Mouse (Mus musculus) kidney, embryonic 16.5 days (tissue): ENCODE results near the gene Plekha6. TPM values are rescaled to one million over a fixed set of nuclear protein-coding genes. Genes with fewer than 3 reads are reported as not detected.

ENCODE experiments used
- ATAC-seq: fragments of 200-750 bp; cut with Nextera tagmentation; 2 replicates; pipeline ENCODE4 v1.8.0; 2017; ENCODE audit warnings: moderate TSS enrichment; ENCODE audit not compliant: low FRiP score, low TSS enrichment
- H3K27ac ChIP-seq: fragments of 300-500 bp; sonication (generic); 2 replicates; pipeline ENCODE4 v1.5.1; 2014; ENCODE audit warnings: low read length
- H3K27me3 ChIP-seq: fragments of 300-500 bp; sonication (generic); 2 replicates; pipeline ENCODE4 v1.6.1; 2014; ENCODE audit warnings: low read length, control low read depth, mixed read lengths; ENCODE audit not compliant: insufficient read depth
- H3K36me3 ChIP-seq: fragments of 300-500 bp; sonication (generic); 2 replicates; pipeline ENCODE4 v1.6.1; 2014; ENCODE audit warnings: low read length, control low read depth, mixed read lengths; ENCODE audit not compliant: insufficient read depth
- H3K4me1 ChIP-seq: fragments of 300-500 bp; sonication (generic); 2 replicates; pipeline ENCODE4 v1.6.1; 2014; ENCODE audit warnings: low read length, control low read depth, mixed read lengths; ENCODE audit not compliant: insufficient read depth
- H3K4me2 ChIP-seq: fragments of 300-500 bp; sonication (generic); replicated peaks from 2 replicates; pipeline ENCODE4 v1.6.1; 2014; ENCODE audit warnings: low read depth, low read length
- H3K4me3 ChIP-seq: fragments of 300-500 bp; sonication (generic); 2 replicates; pipeline ENCODE4 v1.5.1; 2014; ENCODE audit warnings: mild to moderate bottlenecking, low read length
- H3K9ac ChIP-seq: fragments of 300-500 bp; sonication (generic); replicated peaks from 2 replicates; pipeline ENCODE4 v1.6.1; 2014; ENCODE audit warnings: low read length
- H3K9me3 ChIP-seq: fragments of 300-500 bp; sonication (generic); 2 replicates; pipeline ENCODE4 v1.6.1; 2016; ENCODE audit warnings: low read length, control low read depth
- WGBS: fragments of 180-500 bp; shearing (Covaris S2); extraction: QIAGEN DNeasy Blood & Tissue Kit; methylation state at CpG from one replicate; pipeline ENCODE4 v1.1.7; 2014; 5-methylcytosine and 5-hydroxymethylcytosine counted together
- polyA plus RNA-seq: library from polyadenylated mRNA; unstranded; fragments of >200 nt; fragmentation: Nextera tagmentation; extraction: Ambion mirVana; gene quantifications from 2 replicates; pipeline ENCODE4 v1.2.1, GENCODE M21; 2015

Gene Plekha6
- polyA plus RNA-seq, 1 experiment from 2014 or later: 9.7 TPM

GRCm38 (mm10) chr1:133178732-133179440 is 14.9 kb downstream of the Plekha6 start:
- H3K4me3 ChIP-seq: no peak overlapping the region
- ATAC-seq: no peak
- WGBS: 86% methylated on average over 11 of the region's 11 CpGs
- H3K27ac ChIP-seq: no peak overlapping the region
- peaks cover 21% of the 10 kb centered on the region for H3K27me3 ChIP-seq
- peaks cover 22% of the 10 kb centered on the region for H3K4me1 ChIP-seq
- no peaks in the 10 kb centered on the region for H3K9me3 ChIP-seq
- H3K36me3 ChIP-seq: no peaks in the 10 kb centered on the region
- H3K4me2 ChIP-seq: no peak overlapping the region
- no peak overlapping the region for H3K9ac ChIP-seq

- Histone ChIP-seq H3K4me2 (peak overlapping the region; percentile 72), H3K9me3 (no peaks in the 10 kb centered on the region), H3K27me3 (peaks cover 21% of the 10 kb centered on the region), H3K9ac (peak overlapping the region; percentile 57), H3K36me3 (no peaks in the 10 kb centered on the region), H3K4me1 (peaks cover 22% of the 10 kb centered on the region), H3K4me3 (peak overlapping the region; percentile 49), H3K27ac (no peak overlapping the region)
- peak; percentile 73 for ATAC-seq
- WGBS: 0% methylated on average over 31 of the region's 31 CpGs
Observed at GRCm38 (mm10) chr1:133181072-133182015, 17.3 kb downstream of the Plekha6 start.

- Histone ChIP-seq H3K27ac (no peak overlapping the region), H3K36me3 (no peaks in the 10 kb centered on the region), H3K27me3 (peaks cover 21% of the 10 kb centered on the region), H3K9me3 (no peaks in the 10 kb centered on the region), H3K9ac (peak overlapping the region; percentile 48; the same call in 1 of the 2 replicates), H3K4me3 (peak overlapping the region; percentile 49), H3K4me2 (peak overlapping the region; percentile 72), H3K4me1 (peaks cover 22% of the 10 kb centered on the region)
- ATAC-seq: peak; percentile 69
- 1% methylated on average over 21 of the region's 25 CpGs for whole genome bisulfite sequencing
Observed at GRCm38 (mm10) chr1:133182016-133182705, 18.2 kb downstream of the Plekha6 start.

- Histone ChIP-seq H3K4me3 (peak overlapping the region; percentile 49), H3K9me3 (no peaks in the 10 kb centered on the region), H3K9ac (peak overlapping the region; percentile 48; the same call in 1 of the 2 replicates), H3K4me2 (peak overlapping the region; percentile 72), H3K36me3 (no peaks in the 10 kb centered on the region), H3K4me1 (peaks cover 22% of the 10 kb centered on the region), H3K27me3 (peaks cover 21% of the 10 kb centered on the region), H3K27ac (no peak overlapping the region)
- WGBS: 1% methylated on average over 16 of the region's 16 CpGs
- 0 out of 2 replicates have a peak, but pooled peaks have one; percentile 4 for ATAC-seq
Observed at GRCm38 (mm10) chr1:133182706-133183095, 18.7 kb downstream of the Plekha6 start.

- Histone ChIP-seq H3K4me3 (no peak overlapping the region; the same call in 1 of the 2 replicates), H3K27me3 (peaks cover 21% of the 10 kb centered on the region), H3K9ac (no peak overlapping the region), H3K36me3 (no peaks in the 10 kb centered on the region), H3K27ac (no peak overlapping the region), H3K4me1 (peaks cover 25% of the 10 kb centered on the region), H3K4me2 (peak overlapping the region; percentile 72), H3K9me3 (no peaks in the 10 kb centered on the region)
- WGBS: 30% methylated on average over 16 of the region's 16 CpGs
- ATAC-seq: 0 out of 2 replicates have a peak, but pooled peaks have one; percentile 7
Observed at GRCm38 (mm10) chr1:133183141-133183925, 19.3 kb downstream of the Plekha6 start.

GRCm38 (mm10) chr1:133187948-133188680 is 24.1 kb downstream of the Plekha6 start:
- Histone ChIP-seq H3K4me1 (peaks cover 6% of the 10 kb centered on the region), H3K9ac (no peak overlapping the region), H3K9me3 (no peaks in the 10 kb centered on the region), H3K27me3 (peaks cover 4% of the 10 kb centered on the region; the same call in 1 of the 2 replicates), H3K36me3 (no peaks in the 10 kb centered on the region), H3K27ac (no peak overlapping the region), H3K4me3 (no peak overlapping the region), H3K4me2 (no peak overlapping the region)
- no peak for ATAC-seq
- WGBS: 30% methylated on average over 4 of the region's 4 CpGs

- H3K9me3 ChIP-seq: no peaks in the 10 kb centered on the region
- no peaks in the 10 kb centered on the region for H3K36me3 ChIP-seq
- WGBS: 81% methylated on average over 8 of the region's 8 CpGs
- H3K4me2 ChIP-seq: no peak overlapping the region
- ATAC-seq: no peak
- no peak overlapping the region for H3K4me3 ChIP-seq
- no peak overlapping the region for H3K9ac ChIP-seq
- H3K4me1 ChIP-seq: peaks cover 10% of the 10 kb centered on the region
- H3K27ac ChIP-seq: no peak overlapping the region
- no peaks in the 10 kb centered on the region; the same call in 1 of the 2 replicates for H3K27me3 ChIP-seq
Observed at GRCm38 (mm10) chr1:133188719-133189118, 24.7 kb downstream of the Plekha6 start.

- Histone ChIP-seq H3K36me3 (no peaks in the 10 kb centered on the region), H3K9me3 (no peaks in the 10 kb centered on the region), H3K4me2 (no peak overlapping the region), H3K27me3 (no peaks in the 10 kb centered on the region; the same call in 1 of the 2 replicates), H3K27ac (no peak overlapping the region), H3K4me3 (no peak overlapping the region), H3K9ac (no peak overlapping the region), H3K4me1 (peaks cover 11% of the 10 kb centered on the region)
- no peak for ATAC-seq
Observed at GRCm38 (mm10) chr1:133189471-133189870, 25.5 kb downstream of the Plekha6 start.
